Mouse (Mus musculus) embryonic facial prominence, embryonic 11.5 days (tissue): ENCODE data around the gene Dhx40. TPM values are rescaled to one million over a fixed set of nuclear protein-coding genes. Genes with fewer than 3 reads are reported as not detected.

ENCODE experiments used
- ATAC-seq: fragments of 200-750 bp; cut with Nextera tagmentation; replicated peaks from 2 replicates; pipeline ENCODE4 v1.8.0; 2017; ENCODE audit warnings: low read depth; ENCODE audit not compliant: insufficient number of reproducible peaks, low FRiP score, low TSS enrichment
- DNase-seq: peaks from one replicate; pipeline ENCODE4 v3.0.0-alpha.2; 2015; ENCODE audit warnings: low spot score
- H3K27ac ChIP-seq: fragments of 300-500 bp; sonication (generic); replicated peaks from 2 replicates; pipeline ENCODE4 v1.5.1; 2014; ENCODE audit warnings: mild to moderate bottlenecking, low read depth, low read length, control low read depth
- H3K27me3 ChIP-seq: fragments of 300-500 bp; sonication (generic); 2 replicates; pipeline ENCODE4 v1.6.1; 2014; ENCODE audit warnings: mild to moderate bottlenecking, low read length, moderate library complexity, mixed read lengths; ENCODE audit not compliant: control insufficient read depth, insufficient read depth
- H3K36me3 ChIP-seq: fragments of 300-500 bp; sonication (generic); replicated peaks from 2 replicates; pipeline ENCODE4 v1.6.1; 2014; ENCODE audit warnings: low read depth, mild to moderate bottlenecking, low read length, moderate library complexity, mixed read lengths; ENCODE audit not compliant: control insufficient read depth, insufficient read depth
- H3K4me1 ChIP-seq: fragments of 300-500 bp; sonication (generic); 2 replicates; pipeline ENCODE4 v1.6.1; 2014; ENCODE audit warnings: low read length, mixed read lengths; ENCODE audit not compliant: control insufficient read depth, insufficient read depth
- H3K4me2 ChIP-seq: fragments of 300-500 bp; sonication (generic); 2 replicates; pipeline ENCODE4 v1.6.1; 2014; ENCODE audit warnings: low read depth, mild to moderate bottlenecking, control low read depth, low read length, moderate library complexity
- H3K4me3 ChIP-seq: fragments of 300-500 bp; sonication (generic); 2 replicates; pipeline ENCODE4 v1.5.1; 2014; ENCODE audit warnings: low read depth, low read length, control low read depth
- H3K9ac ChIP-seq: fragments of 300-500 bp; sonication (generic); replicated peaks from 2 replicates; pipeline ENCODE4 v1.6.1; 2014; ENCODE audit warnings: mild to moderate bottlenecking, control low read depth, low read length
- H3K9me3 ChIP-seq: fragments of 300-500 bp; sonication (generic); replicated peaks from 2 replicates; pipeline ENCODE4 v1.6.1; 2016; ENCODE audit warnings: mild to moderate bottlenecking, low read length, inconsistent platforms, mixed read lengths; ENCODE audit not compliant: control insufficient read depth
- WGBS: fragments of 180-500 bp; shearing (Covaris S2); extraction: QIAGEN DNeasy Blood & Tissue Kit; methylation state at CpG from one replicate; pipeline ENCODE4 v1.1.7; 2014; 5-methylcytosine and 5-hydroxymethylcytosine counted together
- polyA plus RNA-seq: library from polyadenylated mRNA; unstranded; fragments of >200 nt; fragmentation: Nextera tagmentation; extraction: Ambion mirVana; gene quantifications from 2 replicates; pipeline ENCODE4 v1.2.1, GENCODE M21; 2014

Gene Dhx40
- polyA plus RNA-seq, 1 experiment from 2014 or later: 47.0 TPM

DNA sequence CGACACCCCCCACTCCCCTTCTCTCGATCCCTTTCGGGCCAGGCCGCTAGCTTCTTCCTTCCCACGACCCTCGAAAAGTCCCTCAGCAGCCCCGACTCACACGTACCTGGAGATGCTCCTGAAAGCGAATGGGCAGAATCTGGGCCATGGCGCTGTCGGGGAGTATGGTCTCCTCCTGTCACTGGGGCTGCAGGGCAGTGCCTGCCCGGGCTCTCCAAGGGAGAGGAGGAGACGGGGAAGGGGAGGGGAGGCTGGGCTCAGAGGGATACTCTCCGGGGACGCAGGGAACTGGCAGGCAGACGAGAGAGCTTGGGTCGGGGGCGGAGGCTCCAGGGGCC lies 50.4 kb downstream of the Dhx40 start:
- Histone ChIP-seq H3K9me3 (no peaks in the 10 kb centered on the region), H3K4me3 (peak overlapping the region; percentile 98), H3K27ac (peak overlapping the region; percentile 76), H3K9ac (peak overlapping the region; percentile 92), H3K4me1 (no peaks in the 10 kb centered on the region; the same call in 1 of the 2 replicates), H3K36me3 (no peaks in the 10 kb centered on the region), H3K4me2 (peak overlapping the region; percentile 85), H3K27me3 (no peaks in the 10 kb centered on the region)
- peak; percentile 80 for ATAC-seq
- under 1% methylated on average over 18 of the region's 18 CpGs for WGBS
- DNase-seq: no peak

DNA sequence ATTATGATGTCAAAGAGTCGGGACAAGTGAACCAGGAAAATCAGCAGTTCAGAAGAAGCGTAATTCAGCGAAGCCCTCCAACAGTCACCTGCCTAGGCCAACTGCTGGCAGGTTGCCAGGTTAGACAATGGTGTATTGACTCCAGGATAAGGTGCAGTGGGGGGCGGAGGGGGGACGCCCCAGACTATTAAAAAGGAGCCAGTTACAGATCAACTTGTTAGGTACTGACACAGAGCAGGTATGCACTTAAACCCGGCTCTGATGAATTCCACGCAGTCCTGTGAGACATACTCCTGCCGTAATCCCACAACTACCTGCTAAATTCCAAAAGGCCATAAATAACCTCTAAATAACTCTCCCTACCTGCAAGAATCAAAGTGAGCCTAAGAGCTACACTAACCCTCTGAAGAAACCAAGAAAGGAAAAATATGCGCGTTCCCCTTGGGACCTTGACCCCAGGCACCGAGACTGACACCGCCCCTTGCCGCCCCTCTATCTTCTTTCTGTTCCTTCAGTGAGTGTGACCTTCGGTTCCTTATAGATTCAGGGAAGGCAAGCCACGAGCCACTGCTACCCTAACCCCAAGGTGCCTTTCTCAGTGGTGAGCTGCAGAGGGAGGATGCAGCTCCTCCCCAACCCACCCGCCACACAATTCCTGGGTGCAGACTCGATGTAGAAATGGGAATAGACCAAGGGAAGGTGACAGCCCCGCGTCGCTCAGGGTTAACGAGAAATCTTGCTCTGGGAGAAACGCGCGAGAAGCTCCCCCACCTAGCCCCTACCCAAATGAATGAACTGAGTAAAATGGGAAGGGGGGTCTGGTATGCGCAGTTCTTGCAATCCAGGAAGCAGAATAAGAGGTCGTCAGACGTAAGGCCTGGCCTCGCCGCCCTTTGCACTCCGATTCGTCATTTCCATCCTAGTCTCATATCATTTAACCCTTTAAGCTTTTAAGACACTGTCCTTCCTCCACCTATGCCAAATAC lies 51.1 kb downstream of the Dhx40 start:
- 5% methylated on average over 31 of the region's 31 CpGs for WGBS
- H3K27me3 ChIP-seq: no peaks in the 10 kb centered on the region
- DNase-seq (peak; percentile 60), ATAC-seq (peak; percentile 8; the same call in 1 of the 2 replicates)
- peak overlapping the region; percentile 85 for H3K4me2 ChIP-seq
- peak overlapping the region; percentile 98 for H3K4me3 ChIP-seq
- H3K9ac ChIP-seq: peak overlapping the region; percentile 92
- H3K36me3 ChIP-seq: no peaks in the 10 kb centered on the region
- H3K4me1 ChIP-seq: no peaks in the 10 kb centered on the region; the same call in 1 of the 2 replicates
- H3K9me3 ChIP-seq: no peaks in the 10 kb centered on the region
- peak overlapping the region; percentile 76 for H3K27ac ChIP-seq

DNA sequence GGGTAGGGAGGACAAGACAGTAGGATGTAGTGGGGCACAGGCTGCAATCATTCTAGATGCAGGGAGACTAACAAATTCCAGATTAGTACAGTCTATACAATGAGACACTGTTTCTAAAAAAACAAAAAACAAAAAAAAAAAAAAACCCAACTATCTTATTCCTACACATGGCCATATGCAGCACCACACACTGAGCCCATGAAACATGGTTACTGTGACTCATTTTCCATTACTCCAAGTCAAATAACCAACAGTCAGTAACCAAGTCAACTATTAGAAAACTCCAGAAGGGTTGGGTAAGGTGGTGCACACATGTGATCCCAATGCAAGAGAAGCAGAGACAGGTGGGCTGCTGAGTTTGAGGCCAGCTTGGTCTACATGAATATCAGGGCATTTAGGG lies 55.1 kb downstream of the Dhx40 start:
- Histone ChIP-seq H3K4me1 (no peaks in the 10 kb centered on the region), H3K27ac (no peak overlapping the region), H3K27me3 (no peaks in the 10 kb centered on the region), H3K4me3 (no peak overlapping the region), H3K9ac (no peak overlapping the region), H3K4me2 (no peak overlapping the region), H3K36me3 (no peaks in the 10 kb centered on the region), H3K9me3 (no peaks in the 10 kb centered on the region)
- no peak for ATAC-seq
- no peak for DNase-seq

DNA sequence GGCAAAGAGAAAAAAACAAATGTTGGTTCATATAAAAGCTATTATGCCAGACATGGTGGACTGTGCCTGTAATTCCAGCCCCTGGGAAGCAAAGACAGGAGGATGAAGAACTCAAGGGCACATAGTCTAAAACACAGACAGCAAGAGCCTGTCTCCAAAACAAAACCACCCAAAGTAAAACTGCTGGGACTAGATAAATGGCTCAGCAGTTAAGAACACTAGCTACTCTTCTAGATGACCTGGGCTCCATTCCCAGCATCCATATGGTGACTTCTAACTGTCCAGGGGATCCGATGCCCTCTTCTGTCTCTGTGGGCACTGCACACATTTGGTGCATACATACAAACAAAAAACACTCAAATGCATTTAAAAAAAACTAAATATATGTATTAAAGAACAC lies 56.5 kb downstream of the Dhx40 start:
- H3K27me3 ChIP-seq: no peaks in the 10 kb centered on the region
- 93% methylated on average over 1 of the region's 1 CpGs for WGBS
- no peak overlapping the region for H3K27ac ChIP-seq
- H3K9ac ChIP-seq: no peak overlapping the region
- H3K4me1 ChIP-seq: no peaks in the 10 kb centered on the region
- no peak for DNase-seq
- H3K9me3 ChIP-seq: no peaks in the 10 kb centered on the region
- ATAC-seq: no peak
- no peak overlapping the region for H3K4me2 ChIP-seq
- H3K4me3 ChIP-seq: no peak overlapping the region
- no peaks in the 10 kb centered on the region for H3K36me3 ChIP-seq

DNA sequence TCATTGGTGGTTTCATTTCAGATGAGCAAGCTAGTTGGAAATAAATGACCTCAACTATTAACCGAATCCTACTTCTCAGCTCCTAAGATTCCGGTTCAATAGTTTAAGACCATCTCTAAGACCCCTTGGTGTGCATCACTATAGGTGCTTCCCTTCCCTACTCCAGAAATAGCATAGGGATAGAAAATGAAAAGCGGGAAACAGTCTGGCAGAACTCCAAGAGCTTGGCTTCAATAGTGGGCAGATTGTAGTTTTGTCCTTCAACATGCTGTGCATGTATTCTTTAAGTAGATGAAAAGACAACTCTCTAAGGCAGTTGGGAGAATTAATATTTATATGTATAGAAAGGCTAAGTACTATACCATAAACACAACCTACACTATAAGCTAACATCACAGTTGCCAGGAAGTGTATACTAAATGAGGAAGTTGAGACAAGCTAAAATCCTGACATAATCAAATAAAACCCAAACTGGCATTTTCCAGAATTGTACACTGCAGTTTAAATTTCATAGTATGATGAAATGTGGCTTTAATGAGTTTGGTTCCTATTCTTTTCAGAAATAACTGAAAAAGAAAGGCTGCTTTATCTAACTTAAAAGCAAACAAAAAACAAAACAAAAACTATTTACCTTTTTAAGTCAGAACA lies 57.6 kb downstream of the Dhx40 start:
- H3K9me3 ChIP-seq: no peaks in the 10 kb centered on the region
- H3K4me2 ChIP-seq: no peak overlapping the region
- no peak overlapping the region for H3K4me3 ChIP-seq
- H3K36me3 ChIP-seq: no peaks in the 10 kb centered on the region
- H3K27ac ChIP-seq: no peak overlapping the region
- 91% methylated on average over 3 of the region's 3 CpGs for WGBS
- H3K4me1 ChIP-seq: no peaks in the 10 kb centered on the region
- DNase-seq (no peak), ATAC-seq (no peak)
- no peak overlapping the region for H3K9ac ChIP-seq
- no peaks in the 10 kb centered on the region for H3K27me3 ChIP-seq

DNA sequence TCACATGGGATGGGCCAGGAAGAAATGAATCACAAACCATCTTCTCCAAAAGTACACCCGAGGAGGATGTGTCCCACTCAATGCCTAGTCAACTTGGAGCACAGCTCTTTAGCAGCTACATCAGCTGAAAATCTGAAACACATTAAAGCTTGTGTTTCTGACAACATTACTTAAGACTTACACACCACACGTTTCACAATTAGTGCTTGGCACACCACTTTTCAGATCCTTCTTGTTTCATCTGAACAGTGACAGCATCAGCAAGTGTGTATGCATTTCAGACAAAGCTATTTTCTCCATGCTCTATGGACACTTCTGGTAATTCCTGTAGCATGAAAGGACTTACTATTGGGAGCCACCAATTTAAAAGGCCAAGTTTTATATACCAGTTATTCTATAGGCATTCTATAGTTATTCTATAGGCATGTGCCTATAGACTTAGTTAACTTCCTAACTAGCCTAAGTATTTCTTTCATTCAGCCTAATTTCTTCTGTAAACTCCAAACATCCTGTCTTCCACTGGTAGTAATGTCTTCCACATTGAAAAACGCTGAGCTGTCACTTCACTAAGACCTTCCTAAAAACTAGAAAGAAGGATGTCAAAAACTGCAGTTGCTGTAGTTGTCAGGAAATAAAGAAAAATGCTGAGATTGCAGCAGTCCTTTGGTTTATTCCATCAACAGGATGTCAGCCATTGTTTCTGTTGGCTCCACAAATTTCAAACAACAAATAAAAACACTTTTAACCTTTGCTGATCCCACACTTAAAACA lies 61.7 kb downstream of the Dhx40 start:
- Histone ChIP-seq H3K36me3 (no peaks in the 10 kb centered on the region), H3K9ac (no peak overlapping the region), H3K4me1 (no peaks in the 10 kb centered on the region), H3K9me3 (no peaks in the 10 kb centered on the region), H3K4me2 (no peak overlapping the region), H3K4me3 (no peak overlapping the region), H3K27me3 (no peaks in the 10 kb centered on the region), H3K27ac (no peak overlapping the region)
- no peak for ATAC-seq
- 75% methylated on average over 3 of the region's 3 CpGs for WGBS
- no peak for DNase-seq

DNA sequence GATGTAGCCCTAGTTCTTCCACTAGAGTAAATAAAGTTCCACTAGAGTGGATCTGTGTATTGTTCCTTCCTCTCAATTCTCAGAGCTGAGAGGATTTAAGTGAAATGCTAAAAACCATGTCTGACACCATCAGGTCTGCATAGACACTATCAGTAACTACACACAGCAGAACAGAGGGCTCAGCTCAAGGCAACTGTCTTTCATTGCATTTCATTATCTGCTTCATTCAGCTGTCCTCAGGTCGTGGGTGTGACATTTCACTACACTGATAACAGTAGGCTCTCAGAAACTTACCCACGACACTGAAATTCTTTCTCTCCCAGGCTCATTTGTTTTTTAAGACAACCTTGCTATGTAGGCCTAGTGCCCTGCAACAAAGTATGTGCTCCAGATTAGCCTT lies 64.9 kb downstream of the Dhx40 start:
- ATAC-seq (no peak), DNase-seq (no peak)
- 73% methylated on average over 2 of the region's 2 CpGs for WGBS
- Histone ChIP-seq H3K4me3 (no peak overlapping the region), H3K4me1 (no peaks in the 10 kb centered on the region), H3K9ac (no peak overlapping the region), H3K36me3 (no peaks in the 10 kb centered on the region), H3K27ac (no peak overlapping the region), H3K4me2 (no peak overlapping the region), H3K27me3 (no peaks in the 10 kb centered on the region), H3K9me3 (no peaks in the 10 kb centered on the region)
